Mouse (Mus musculus) olfactory bulb, adult 2 months (tissue): ENCODE results near the gene Foxn2.
"Not testable (repeated sequence)": the region's sequence is repeated elsewhere in the genome, so short reads cannot be mapped to it uniquely, and the experiment has no call there.

Experiments
- CTCF ChIP-seq: fragments of 200-500 bp; IDR thresholded peaks from 2 replicates; pipeline ENCODE4 v1.5.1; 2012; ENCODE audit warnings: low read depth, mild to moderate bottlenecking, low read length, moderate library complexity; ENCODE audit not compliant: insufficient read depth
- POLR2A ChIP-seq: fragments of 200-500 bp; IDR thresholded peaks from 2 replicates; pipeline ENCODE4 v1.6.1; 2012; ENCODE audit warnings: mild to moderate bottlenecking, low read depth, low read length, moderate library complexity; ENCODE audit not compliant: insufficient read depth

DNA sequence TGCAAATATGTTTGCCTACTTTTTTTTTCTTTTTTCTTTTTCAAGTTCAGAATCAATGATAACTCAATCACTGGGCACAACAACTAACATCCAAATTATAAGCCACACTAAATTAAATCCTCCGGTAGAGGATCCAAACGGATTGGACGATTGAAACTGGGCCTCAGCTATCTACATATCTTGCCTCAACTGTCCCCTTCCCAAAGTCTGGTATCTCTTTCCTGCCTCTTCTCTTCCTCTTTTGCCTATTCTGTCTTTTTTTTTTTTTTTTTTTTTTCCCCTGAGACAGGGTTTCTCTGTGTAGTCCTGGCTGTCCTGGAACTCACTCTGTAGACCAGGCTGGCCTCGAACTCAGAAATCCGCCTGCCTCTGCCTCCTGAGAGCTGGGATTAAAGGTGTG is 3.8 kb upstream of the Foxn2 start:
- not testable (repeated sequence) for TF ChIP-seq POLR2A, CTCF
